Mouse (Mus musculus): ENCODE results near the gene Fam189a1. TPM values are rescaled to one million over a fixed set of nuclear protein-coding genes. Genes with fewer than 3 reads are reported as not detected.

Gene Fam189a1
- polyA plus RNA-seq, 1 experiment = 0.05 TPM

DNA sequence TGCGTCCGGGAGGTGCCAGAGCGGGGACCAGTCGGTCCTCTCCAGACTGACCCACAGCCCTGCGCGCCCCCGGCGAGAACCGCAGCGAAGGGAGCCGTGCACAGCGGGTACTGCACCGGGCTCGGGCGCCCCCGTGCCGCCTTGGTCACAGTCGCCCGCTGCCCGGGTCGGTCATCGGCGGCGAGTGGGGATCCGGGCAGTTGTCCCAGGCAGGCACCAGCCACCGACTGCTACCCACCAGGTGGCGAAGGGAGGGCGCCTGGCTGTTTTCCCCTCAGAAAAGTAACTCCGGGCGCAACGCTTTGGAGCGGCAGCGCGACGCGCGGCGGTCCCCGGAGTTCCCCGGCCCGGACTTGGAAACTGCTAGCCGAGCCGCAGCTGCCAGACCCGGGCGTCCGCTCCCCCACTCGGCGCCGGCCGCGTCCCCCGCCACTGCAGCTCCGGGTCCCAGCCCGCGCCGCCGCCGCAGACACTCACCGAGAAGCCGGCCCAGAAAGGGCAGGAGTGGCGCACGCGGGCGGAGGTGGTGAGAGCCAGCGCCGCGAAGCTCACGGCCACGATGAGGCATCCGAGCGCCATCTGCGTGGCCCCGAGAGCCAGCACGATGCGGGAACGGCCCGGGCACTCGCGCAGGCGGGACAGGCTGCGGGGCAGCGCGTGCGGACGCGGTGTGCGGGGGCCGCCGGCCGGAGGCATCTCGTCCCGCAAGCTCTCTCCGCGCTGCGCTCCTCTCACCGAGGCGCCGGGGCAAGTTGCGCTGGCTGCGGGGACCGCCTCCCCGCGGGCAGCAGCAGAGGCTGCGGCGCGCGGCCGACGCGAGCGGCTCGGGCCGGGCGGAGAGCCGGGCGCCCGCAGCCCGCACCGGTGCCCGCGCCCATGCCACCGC, 499 bp downstream of the Fam189a1 start:
- TF ChIP-seq CTCF (conservative IDR thresholded peaks at IDR 0.05; ENCODE audit: insufficient read depth, insufficient read length, low read depth, low read length) (no peak), POLR2A (IDR thresholded peaks at IDR 0.05; ENCODE audit: low read depth, low read length) (no peak)
- DNase-seq = no peak
- H3K27ac ChIP-seq (ENCODE audit: insufficient read depth, low read depth, low read length) = no peak overlapping the region
- H3K27me3 ChIP-seq (replicated peaks; ENCODE audit: control insufficient read depth, insufficient read depth, low read length) = peaks cover 3% of the 10 kb centered on the region; the same call in 1 of the 2 replicates
- no peaks in the 10 kb centered on the region for H3K36me3 ChIP-seq (ENCODE audit: control insufficient read depth, insufficient read depth, low read length)
- no peaks in the 10 kb centered on the region for H3K4me1 ChIP-seq (ENCODE audit: control insufficient read depth, insufficient read depth, low read length)
- H3K4me3 ChIP-seq (ENCODE audit: insufficient read depth, low read depth, low read length) = peak overlapping the region; percentile 26
- 3% methylated on average over 121 of the region's 122 CpGs for WGBS

GRCm38 (mm10) chr7:65154576-65154975, 1.8 kb downstream of the Fam189a1 start:
- TF ChIP-seq CTCF (conservative IDR thresholded peaks at IDR 0.05; ENCODE audit: insufficient read depth, insufficient read length, low read depth, low read length) = no peak
- TF ChIP-seq POLR2A (IDR thresholded peaks at IDR 0.05; ENCODE audit: low read depth, low read length) = no peak
- Histone ChIP-seq H3K27me3 (replicated peaks; ENCODE audit: control insufficient read depth, insufficient read depth, low read length) (peaks cover 3% of the 10 kb centered on the region; the same call in 1 of the 2 replicates), H3K4me1 (ENCODE audit: control insufficient read depth, insufficient read depth, low read length) (no peaks in the 10 kb centered on the region), H3K36me3 (ENCODE audit: control insufficient read depth, insufficient read depth, low read length) (no peaks in the 10 kb centered on the region), H3K4me3 (ENCODE audit: insufficient read depth, low read depth, low read length) (no peak overlapping the region), H3K27ac (ENCODE audit: insufficient read depth, low read depth, low read length) (no peak overlapping the region)
- 5% methylated on average over 7 of the region's 7 CpGs for WGBS
- DNase-seq = no peak

- no peak for DNase-seq
- TF ChIP-seq POLR2A (IDR thresholded peaks at IDR 0.05; ENCODE audit: low read depth, low read length) = no peak
- no peak for TF ChIP-seq CTCF (conservative IDR thresholded peaks at IDR 0.05; ENCODE audit: insufficient read depth, insufficient read length, low read depth, low read length)
- Histone ChIP-seq H3K36me3 (ENCODE audit: control insufficient read depth, insufficient read depth, low read length) (no peaks in the 10 kb centered on the region), H3K4me3 (ENCODE audit: insufficient read depth, low read depth, low read length) (no peak overlapping the region), H3K27me3 (replicated peaks; ENCODE audit: control insufficient read depth, insufficient read depth, low read length) (peaks cover 3% of the 10 kb centered on the region; the same call in 1 of the 2 replicates), H3K4me1 (ENCODE audit: control insufficient read depth, insufficient read depth, low read length) (no peaks in the 10 kb centered on the region), H3K27ac (ENCODE audit: insufficient read depth, low read depth, low read length) (no peak overlapping the region)
- WGBS = 80% methylated on average over 7 of the region's 7 CpGs
Measured at GRCm38 (mm10) chr7:65153846-65154245, 2.5 kb downstream of the Fam189a1 start.

- WGBS = 91% methylated on average over 7 of the region's 7 CpGs
- Histone ChIP-seq H3K36me3 (ENCODE audit: control insufficient read depth, insufficient read depth, low read length) (no peaks in the 10 kb centered on the region), H3K27ac (ENCODE audit: insufficient read depth, low read depth, low read length) (no peak overlapping the region), H3K27me3 (replicated peaks; ENCODE audit: control insufficient read depth, insufficient read depth, low read length) (peaks cover 3% of the 10 kb centered on the region; the same call in 1 of the 2 replicates), H3K4me3 (ENCODE audit: insufficient read depth, low read depth, low read length) (no peak overlapping the region), H3K4me1 (ENCODE audit: control insufficient read depth, insufficient read depth, low read length) (no peaks in the 10 kb centered on the region)
- TF ChIP-seq POLR2A (IDR thresholded peaks at IDR 0.05; ENCODE audit: low read depth, low read length) = no peak
- no peak for TF ChIP-seq CTCF (conservative IDR thresholded peaks at IDR 0.05; ENCODE audit: insufficient read depth, insufficient read length, low read depth, low read length)
- no peak for DNase-seq
Measured at GRCm38 (mm10) chr7:65151526-65151925, 4.8 kb downstream of the Fam189a1 start.

DNA sequence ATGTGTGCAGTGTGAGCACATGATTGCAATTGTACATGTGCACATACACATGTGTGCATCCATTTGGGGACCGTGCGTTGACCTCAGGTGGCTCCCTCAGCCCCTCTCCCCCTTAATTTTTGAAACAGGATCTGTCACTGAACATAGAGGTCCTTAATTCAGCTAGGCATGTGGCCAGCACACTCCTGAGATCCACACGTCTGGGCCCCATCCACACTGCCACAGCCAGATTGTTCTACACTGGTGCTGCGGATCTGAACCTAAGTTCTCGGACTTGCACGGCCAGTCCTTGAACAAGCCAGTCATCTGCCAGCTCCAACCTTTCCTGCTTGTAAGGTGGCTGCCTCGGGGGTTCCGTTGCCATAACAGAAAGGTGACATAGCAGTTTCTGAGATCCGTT, 7.3 kb downstream of the Fam189a1 start:
- Histone ChIP-seq H3K27me3 (replicated peaks; ENCODE audit: control insufficient read depth, insufficient read depth, low read length) (no peaks in the 10 kb centered on the region), H3K36me3 (ENCODE audit: control insufficient read depth, insufficient read depth, low read length) (no peaks in the 10 kb centered on the region), H3K4me3 (ENCODE audit: insufficient read depth, low read depth, low read length) (no peak overlapping the region), H3K4me1 (ENCODE audit: control insufficient read depth, insufficient read depth, low read length) (no peaks in the 10 kb centered on the region), H3K27ac (ENCODE audit: insufficient read depth, low read depth, low read length) (no peak overlapping the region)
- TF ChIP-seq CTCF (conservative IDR thresholded peaks at IDR 0.05; ENCODE audit: insufficient read depth, insufficient read length, low read depth, low read length) (no peak), POLR2A (IDR thresholded peaks at IDR 0.05; ENCODE audit: low read depth, low read length) (no peak)
- 86% methylated on average over 9 of the region's 9 CpGs for WGBS
- no peak for DNase-seq

DNA sequence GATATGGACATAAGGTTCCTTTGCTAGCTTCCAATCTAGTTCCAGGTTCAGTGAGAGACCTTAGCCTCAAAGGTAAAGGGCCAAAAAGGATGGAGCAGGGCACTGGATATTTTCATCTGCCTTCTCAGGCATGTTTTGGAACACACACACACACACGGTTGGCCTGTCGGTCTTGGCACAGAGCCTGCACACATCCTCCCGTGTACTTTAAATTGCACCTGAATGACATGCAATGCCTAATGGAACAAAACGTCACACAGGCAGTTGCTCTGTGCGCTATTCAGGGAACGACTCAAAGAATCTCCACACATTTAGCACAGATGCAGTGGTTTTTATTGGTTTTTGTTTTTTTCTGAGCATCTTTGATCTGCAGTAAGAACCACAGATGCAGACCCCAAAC, 11.5 kb downstream of the Fam189a1 start:
- whole genome bisulfite sequencing = 45% methylated on average over 6 of the region's 6 CpGs
- no peaks in the 10 kb centered on the region for H3K36me3 ChIP-seq (ENCODE audit: control insufficient read depth, insufficient read depth, low read length)
- H3K27me3 ChIP-seq (replicated peaks; ENCODE audit: control insufficient read depth, insufficient read depth, low read length) = no peaks in the 10 kb centered on the region
- no peaks in the 10 kb centered on the region for H3K4me1 ChIP-seq (ENCODE audit: control insufficient read depth, insufficient read depth, low read length)
- no peak for TF ChIP-seq CTCF (conservative IDR thresholded peaks at IDR 0.05; ENCODE audit: insufficient read depth, insufficient read length, low read depth, low read length)
- no peak for TF ChIP-seq POLR2A (IDR thresholded peaks at IDR 0.05; ENCODE audit: low read depth, low read length)
- no peak overlapping the region for H3K4me3 ChIP-seq (ENCODE audit: insufficient read depth, low read depth, low read length)
- H3K27ac ChIP-seq (ENCODE audit: insufficient read depth, low read depth, low read length) = no peak overlapping the region
- no peak for DNase-seq

GRCm38 (mm10) chr7:65141907-65142698, 14.3 kb downstream of the Fam189a1 start:
- TF ChIP-seq CTCF (conservative IDR thresholded peaks at IDR 0.05; ENCODE audit: insufficient read depth, insufficient read length, low read depth, low read length) (no peak), POLR2A (IDR thresholded peaks at IDR 0.05; ENCODE audit: low read depth, low read length) (no peak)
- Histone ChIP-seq H3K27ac (ENCODE audit: insufficient read depth, low read depth, low read length) (no peak overlapping the region), H3K36me3 (ENCODE audit: control insufficient read depth, insufficient read depth, low read length) (no peaks in the 10 kb centered on the region), H3K4me3 (ENCODE audit: insufficient read depth, low read depth, low read length) (no peak overlapping the region), H3K27me3 (replicated peaks; ENCODE audit: control insufficient read depth, insufficient read depth, low read length) (no peaks in the 10 kb centered on the region), H3K4me1 (ENCODE audit: control insufficient read depth, insufficient read depth, low read length) (no peaks in the 10 kb centered on the region)
- DNase-seq = peak; percentile 12
- 27% methylated on average over 6 of the region's 6 CpGs for WGBS

Data from kidney, adult 2 months (tissue).